Mouse (Mus musculus): ENCODE results near the gene Kif11. TPM values are rescaled to one million over a fixed set of nuclear protein-coding genes. Genes with fewer than 3 reads are reported as not detected.
A peak's percentile ranks its signal among the peaks of the same experiment; 100 is the strongest.

Kif11 gene
- polyA plus RNA-seq, 1 experiment from 2014 or later = 20.7 TPM

DNA sequence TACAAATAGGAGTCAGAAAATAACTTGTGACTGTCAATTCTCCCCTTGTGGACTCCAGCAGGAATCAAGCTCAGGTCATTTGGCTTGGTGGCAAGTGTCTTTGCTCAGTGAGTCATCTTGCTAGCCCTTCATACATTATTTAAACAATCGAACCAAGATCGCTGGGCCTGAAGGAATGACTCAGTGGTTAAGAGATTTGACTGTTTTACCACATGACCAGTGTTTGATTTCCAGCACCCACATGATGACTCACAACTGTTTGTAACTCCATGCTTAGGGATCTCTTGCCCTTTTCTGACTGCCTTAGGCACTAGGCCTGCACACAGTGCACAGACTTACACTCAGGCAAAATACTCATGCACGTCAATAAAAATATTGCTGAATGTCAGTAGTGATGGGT lies 15.7 kb downstream of the Kif11 start:
- Histone ChIP-seq H3K9ac (replicated peaks) (no peak overlapping the region), H3K36me3 (replicated peaks; ENCODE audit: insufficient read depth, low read length) (peaks cover 65% of the 10 kb centered on the region), H3K4me2 (ENCODE audit: low read depth, low read length) (no peak overlapping the region), H3K4me1 (ENCODE audit: insufficient read depth) (no peaks in the 10 kb centered on the region), H3K27ac (ENCODE audit: low read depth) (no peak overlapping the region), H3K9me3 (ENCODE audit: low read length) (no peaks in the 10 kb centered on the region), H3K4me3 (ENCODE audit: low read depth, low read length) (no peak overlapping the region), H3K27me3 (ENCODE audit: insufficient read depth, low read length) (no peaks in the 10 kb centered on the region)
- no peak for TF ChIP-seq CTCF (IDR thresholded peaks at IDR 0.05; ENCODE audit: low read depth)
- TF ChIP-seq EP300 (IDR thresholded peaks at IDR 0.05; ENCODE audit: low read depth) = no peak
- ATAC-seq = no peak
- 96% methylated on average over 3 of the region's 3 CpGs for WGBS (ENCODE audit: insufficient replicate concordance)
- DNase-seq = no peak

DNA sequence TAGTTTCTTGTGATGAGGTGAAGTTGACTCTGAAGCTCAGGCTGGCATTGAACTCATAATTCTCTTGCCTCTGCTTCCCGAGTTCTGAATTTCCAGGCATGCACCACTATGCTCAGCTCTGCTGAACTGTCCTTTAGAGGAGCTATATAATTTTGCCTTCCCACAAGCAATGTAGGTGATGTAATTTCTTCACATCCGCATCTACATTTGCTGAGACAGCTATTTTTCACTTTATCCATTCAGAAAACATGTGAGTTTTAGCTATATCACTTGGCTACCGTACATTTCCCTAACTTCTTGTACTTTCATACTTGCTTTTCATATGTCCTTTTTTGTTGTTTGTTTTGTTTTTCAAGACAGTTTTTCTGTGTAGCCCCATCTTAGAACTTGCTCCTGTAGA lies 20.1 kb downstream of the Kif11 start:
- Histone ChIP-seq H3K9ac (replicated peaks) (no peak overlapping the region), H3K4me1 (ENCODE audit: insufficient read depth) (no peaks in the 10 kb centered on the region), H3K27ac (ENCODE audit: low read depth) (no peak overlapping the region), H3K36me3 (replicated peaks; ENCODE audit: insufficient read depth, low read length) (peaks cover 72% of the 10 kb centered on the region), H3K27me3 (ENCODE audit: insufficient read depth, low read length) (no peaks in the 10 kb centered on the region), H3K4me2 (ENCODE audit: low read depth, low read length) (no peak overlapping the region), H3K9me3 (ENCODE audit: low read length) (no peaks in the 10 kb centered on the region), H3K4me3 (ENCODE audit: low read depth, low read length) (no peak overlapping the region)
- 92% methylated on average over 3 of the region's 3 CpGs for WGBS (ENCODE audit: insufficient replicate concordance)
- no peak for TF ChIP-seq EP300 (IDR thresholded peaks at IDR 0.05; ENCODE audit: low read depth)
- no peak for TF ChIP-seq CTCF (IDR thresholded peaks at IDR 0.05; ENCODE audit: low read depth)
- no peak for ATAC-seq
- no peak for DNase-seq

DNA sequence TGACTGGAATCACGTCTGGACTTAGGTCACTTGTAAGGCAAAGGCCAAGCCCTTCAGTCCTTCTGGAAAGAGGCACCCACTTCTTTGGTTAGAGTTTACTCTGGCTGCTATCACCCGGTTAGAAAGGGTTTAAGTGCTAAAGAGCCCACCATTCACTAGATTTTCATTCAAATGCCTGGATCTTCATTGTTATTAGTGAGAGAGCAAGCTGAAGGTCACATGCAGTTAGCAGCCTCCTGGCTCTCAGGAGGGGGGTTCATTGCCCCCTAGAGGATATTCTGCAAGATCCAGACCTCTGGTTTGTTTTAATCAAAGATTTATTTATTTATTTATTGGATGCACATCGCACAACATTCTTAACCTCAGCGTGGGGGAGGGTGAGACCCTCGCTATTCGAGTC lies 24.7 kb downstream of the Kif11 start:
- H3K4me2 ChIP-seq (ENCODE audit: low read depth, low read length) = no peak overlapping the region
- H3K4me3 ChIP-seq (ENCODE audit: low read depth, low read length) = no peak overlapping the region
- H3K9ac ChIP-seq (replicated peaks) = no peak overlapping the region
- no peaks in the 10 kb centered on the region for H3K9me3 ChIP-seq (ENCODE audit: low read length)
- ATAC-seq (no peak), DNase-seq (no peak)
- no peak for TF ChIP-seq CTCF (IDR thresholded peaks at IDR 0.05; ENCODE audit: low read depth)
- TF ChIP-seq EP300 (IDR thresholded peaks at IDR 0.05; ENCODE audit: low read depth) = no peak
- H3K4me1 ChIP-seq (ENCODE audit: insufficient read depth) = no peaks in the 10 kb centered on the region
- H3K36me3 ChIP-seq (replicated peaks; ENCODE audit: insufficient read depth, low read length) = peaks cover 86% of the 10 kb centered on the region
- 89% methylated on average over 6 of the region's 6 CpGs for WGBS (ENCODE audit: insufficient replicate concordance)
- H3K27me3 ChIP-seq (ENCODE audit: insufficient read depth, low read length) = no peaks in the 10 kb centered on the region
- no peak overlapping the region for H3K27ac ChIP-seq (ENCODE audit: low read depth)

DNA sequence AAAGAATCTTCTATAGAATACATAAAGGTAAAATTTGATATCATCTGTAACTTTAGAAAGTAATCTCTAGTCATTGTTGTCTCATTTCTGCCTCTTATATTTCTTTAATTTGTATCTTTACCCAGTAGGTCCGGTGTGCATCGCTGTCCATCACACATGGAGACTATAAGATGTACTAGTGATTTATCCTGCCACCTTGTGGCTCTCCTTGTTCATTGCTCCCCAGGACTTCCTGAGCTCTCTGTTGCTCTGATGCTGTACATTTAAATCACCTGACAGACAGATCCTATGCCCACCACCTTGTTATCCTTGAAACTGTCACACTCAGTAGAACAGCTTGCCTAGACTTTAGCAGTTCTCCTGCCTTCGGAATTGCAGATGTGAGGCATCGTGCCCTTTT lies 42.1 kb downstream of the Kif11 start:
- Histone ChIP-seq H3K9ac (replicated peaks) (no peak overlapping the region), H3K9me3 (ENCODE audit: low read length) (no peaks in the 10 kb centered on the region), H3K27me3 (ENCODE audit: insufficient read depth, low read length) (no peaks in the 10 kb centered on the region), H3K4me2 (ENCODE audit: low read depth, low read length) (no peak overlapping the region), H3K4me3 (ENCODE audit: low read depth, low read length) (no peak overlapping the region), H3K4me1 (ENCODE audit: insufficient read depth) (no peaks in the 10 kb centered on the region), H3K36me3 (replicated peaks; ENCODE audit: insufficient read depth, low read length) (peaks cover 59% of the 10 kb centered on the region), H3K27ac (ENCODE audit: low read depth) (no peak overlapping the region)
- no peak for TF ChIP-seq EP300 (IDR thresholded peaks at IDR 0.05; ENCODE audit: low read depth)
- TF ChIP-seq CTCF (IDR thresholded peaks at IDR 0.05; ENCODE audit: low read depth) = peak; percentile 65
- WGBS (ENCODE audit: insufficient replicate concordance) = 82% methylated on average over 4 of the region's 4 CpGs
- no peak for DNase-seq
- no peak for ATAC-seq

DNA sequence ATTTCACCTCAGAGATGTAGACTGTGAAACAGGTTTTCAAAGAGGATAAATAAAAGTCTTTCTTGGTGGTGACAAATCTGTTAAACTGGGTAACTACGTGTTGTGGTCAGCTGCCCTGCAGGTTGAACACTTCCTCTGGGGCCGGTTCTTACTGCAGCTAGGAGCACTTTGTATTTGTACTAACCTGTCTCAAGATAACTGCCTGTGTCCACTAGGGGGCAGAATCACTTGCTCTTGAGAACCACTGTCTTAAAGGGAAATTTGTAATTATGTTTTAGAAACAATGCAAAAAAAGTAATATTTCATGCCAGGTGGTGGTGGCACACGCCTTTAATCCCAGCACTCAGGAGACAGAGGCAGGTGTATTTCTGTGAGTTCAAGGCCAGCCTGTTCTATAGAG lies 43.4 kb downstream of the Kif11 start:
- Histone ChIP-seq H3K27ac (ENCODE audit: low read depth) (no peak overlapping the region), H3K36me3 (replicated peaks; ENCODE audit: insufficient read depth, low read length) (peaks cover 53% of the 10 kb centered on the region), H3K4me1 (ENCODE audit: insufficient read depth) (no peaks in the 10 kb centered on the region), H3K4me3 (ENCODE audit: low read depth, low read length) (no peak overlapping the region), H3K9me3 (ENCODE audit: low read length) (no peaks in the 10 kb centered on the region), H3K27me3 (ENCODE audit: insufficient read depth, low read length) (no peaks in the 10 kb centered on the region), H3K4me2 (ENCODE audit: low read depth, low read length) (no peak overlapping the region), H3K9ac (replicated peaks) (no peak overlapping the region)
- ATAC-seq (0 out of 2 replicates have a peak, but pooled peaks have one; percentile 33), DNase-seq (peak; percentile 62)
- WGBS (ENCODE audit: insufficient replicate concordance) = 25% methylated on average over 3 of the region's 3 CpGs
- peak; percentile 88 for TF ChIP-seq CTCF (IDR thresholded peaks at IDR 0.05; ENCODE audit: low read depth)
- TF ChIP-seq EP300 (IDR thresholded peaks at IDR 0.05; ENCODE audit: low read depth) = no peak

DNA sequence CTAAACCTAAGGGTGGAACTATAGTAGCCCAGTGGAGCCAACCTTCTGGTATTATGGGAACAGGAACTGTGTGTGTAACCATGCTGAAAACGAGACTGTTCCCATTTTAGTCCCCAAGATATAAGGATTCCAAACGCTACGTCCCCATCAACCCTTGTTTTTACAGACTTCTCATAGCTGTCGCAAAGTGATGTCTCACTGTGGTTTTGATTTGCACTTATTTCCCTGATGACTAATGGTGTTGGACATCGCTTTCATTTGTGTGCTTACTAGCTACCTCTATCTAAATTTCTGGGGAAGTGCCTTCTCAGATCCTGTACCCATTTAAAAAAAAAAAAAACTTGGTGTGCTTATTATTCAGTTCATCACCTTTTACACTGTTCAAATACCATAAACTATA lies 52.4 kb downstream of the Kif11 start:
- H3K27ac ChIP-seq (ENCODE audit: low read depth) = no peak overlapping the region
- H3K4me3 ChIP-seq (ENCODE audit: low read depth, low read length) = no peak overlapping the region
- H3K36me3 ChIP-seq (replicated peaks; ENCODE audit: insufficient read depth, low read length) = no peaks in the 10 kb centered on the region
- TF ChIP-seq CTCF (IDR thresholded peaks at IDR 0.05; ENCODE audit: low read depth) (no peak), EP300 (IDR thresholded peaks at IDR 0.05; ENCODE audit: low read depth) (no peak)
- peaks cover 11% of the 10 kb centered on the region for H3K27me3 ChIP-seq (ENCODE audit: insufficient read depth, low read length)
- no peaks in the 10 kb centered on the region for H3K9me3 ChIP-seq (ENCODE audit: low read length)
- no peak overlapping the region for H3K9ac ChIP-seq (replicated peaks)
- H3K4me2 ChIP-seq (ENCODE audit: low read depth, low read length) = no peak overlapping the region
- peaks cover 14% of the 10 kb centered on the region; the same call in 1 of the 2 replicates for H3K4me1 ChIP-seq (ENCODE audit: insufficient read depth)
- WGBS (ENCODE audit: insufficient replicate concordance) = 41% methylated on average over 5 of the region's 5 CpGs
- no peak for ATAC-seq
- no peak for DNase-seq

Measured in liver, postnatal 0 days (tissue).